Mouse (Mus musculus) thymus, postnatal 4 days (tissue): ENCODE measurements around the gene Olfr723.
"Not testable (repeated sequence)": the region's sequence is repeated elsewhere in the genome, so short reads cannot be mapped to it uniquely, and the experiment has no call there.

Source experiments
- DNase-seq: peaks from one replicate; pipeline ENCODE4 v3.0.0; 2021

The Olfr723 gene

GRCm38 (mm10) chr14:49931687-49932086 is at the start of gene Olfr723:
Gene Olfr723, minus strand, starts transcription at chr14:49931787.
- DNase-seq, result not testable (repeated sequence)

- DNase-seq, result not testable (repeated sequence)
These were observed 31.6 kb upstream of the Olfr723 start, which contains the start of gene Olfr724 for GRCm38 (mm10) chr14:49963174-49963573. Gene Olfr724, minus strand, starts transcription at chr14:49963274.

- DNase-seq, result no peak
These were observed 24.3 kb upstream of the Olfr723 start for GRCm38 (mm10) chr14:49955890-49956289.

GRCm38 (mm10) chr14:49901899-49902298 is 29.7 kb downstream of the Olfr723 start, which contains the start of gene Olfr722:
Gene Olfr722, minus strand, starts transcription at chr14:49901999.
- DNase-seq, result no peak
